Mouse (Mus musculus): ENCODE data around the gene Drc3. TPM values are rescaled to one million over a fixed set of nuclear protein-coding genes. Genes with fewer than 3 reads are reported as not detected.

The Drc3 gene
- total RNA-seq, 2 experiments from 2014 or later = 3.3 TPM

- DNase-seq = no peak
These were observed 17.4 kb upstream of the Drc3 start for GRCm38 (mm10) chr11:60335771-60336170.

GRCm38 (mm10) chr11:60338291-60338690, 14.8 kb upstream of the Drc3 start:
- DNase-seq = peak; percentile 30 to 68

GRCm38 (mm10) chr11:60339361-60339760, 13.8 kb upstream of the Drc3 start:
- no peak for DNase-seq

- DNase-seq = no peak
These were observed 7.3 kb upstream of the Drc3 start for GRCm38 (mm10) chr11:60345868-60346267.

- DNase-seq = peak; percentile 48 to 53
These were observed 6.6 kb upstream of the Drc3 start for GRCm38 (mm10) chr11:60346537-60346936.

GRCm38 (mm10) chr11:60351388-60351787, 1.7 kb upstream of the Drc3 start:
- DNase-seq = no peak

- DNase-seq = peak; percentile 67
These were observed 1.2 kb upstream of the Drc3 start for GRCm38 (mm10) chr11:60351925-60352371.

GRCm38 (mm10) chr11:60355952-60356351, 2.8 kb downstream of the Drc3 start:
- no peak for DNase-seq

GRCm38 (mm10) chr11:60357116-60357515, 4.0 kb downstream of the Drc3 start:
- no peak for DNase-seq

GRCm38 (mm10) chr11:60358548-60358947, 5.4 kb downstream of the Drc3 start:
- peak in 1 of 2 experiments; percentile 25 for DNase-seq

- DNase-seq = no peak
These were observed 6.0 kb downstream of the Drc3 start for GRCm38 (mm10) chr11:60359138-60359537.

- DNase-seq = no peak
These were observed 6.8 kb downstream of the Drc3 start for GRCm38 (mm10) chr11:60359936-60360335.

GRCm38 (mm10) chr11:60360631-60361201, 7.6 kb downstream of the Drc3 start:
- peak; percentile 39 to 75 for DNase-seq

- no peak for DNase-seq
These were observed 13.3 kb downstream of the Drc3 start for GRCm38 (mm10) chr11:60366239-60367019.

- DNase-seq = no peak
These were observed 14.1 kb downstream of the Drc3 start for GRCm38 (mm10) chr11:60367256-60367655.

GRCm38 (mm10) chr11:60368909-60369308, 15.8 kb downstream of the Drc3 start:
- DNase-seq = no peak

GRCm38 (mm10) chr11:60369448-60369847, 16.3 kb downstream of the Drc3 start:
- no peak for DNase-seq

GRCm38 (mm10) chr11:60370431-60370830, 17.3 kb downstream of the Drc3 start:
- DNase-seq = no peak

- DNase-seq = no peak
These were observed 21.4 kb downstream of the Drc3 start for GRCm38 (mm10) chr11:60374481-60374880.

- no peak for DNase-seq
These were observed 30.4 kb downstream of the Drc3 start for GRCm38 (mm10) chr11:60383518-60383917.

GRCm38 (mm10) chr11:60384762-60385421, 31.8 kb downstream of the Drc3 start:
- no peak for DNase-seq

GRCm38 (mm10) chr11:60385946-60386345, 32.8 kb downstream of the Drc3 start:
- no peak for DNase-seq

GRCm38 (mm10) chr11:60387944-60388343, 34.8 kb downstream of the Drc3 start:
- no peak for DNase-seq
